Mouse (Mus musculus) forebrain, embryonic 15.5 days (tissue): ENCODE data around the gene Polr2g. TPM values are rescaled to one million over a fixed set of nuclear protein-coding genes. Genes with fewer than 3 reads are reported as not detected.

Experiments used
- ATAC-seq: fragments of 200-750 bp; cut with Nextera tagmentation; replicated peaks from 2 replicates; pipeline ENCODE4 v1.8.0; 2017; ENCODE audit warnings: mild to moderate bottlenecking, moderate TSS enrichment, moderate library complexity
- H3K27ac ChIP-seq: fragments of 300-500 bp; sonication (generic); replicated peaks from 2 replicates; pipeline ENCODE4 v1.5.1; 2015; ENCODE audit warnings: mild to moderate bottlenecking, inconsistent platforms
- H3K27me3 ChIP-seq: fragments of 300-500 bp; sonication (generic); 2 replicates; pipeline ENCODE4 v1.6.1; 2015; ENCODE audit warnings: inconsistent platforms
- H3K36me3 ChIP-seq: fragments of 300-500 bp; sonication (generic); 2 replicates; pipeline ENCODE4 v1.6.1; 2015; ENCODE audit warnings: mild to moderate bottlenecking, inconsistent platforms
- H3K4me1 ChIP-seq: fragments of 300-500 bp; sonication (generic); 2 replicates; pipeline ENCODE4 v1.6.1; 2015; ENCODE audit warnings: inconsistent platforms
- H3K4me2 ChIP-seq: fragments of 300-500 bp; sonication (generic); replicated peaks from 2 replicates; pipeline ENCODE4 v1.6.1; 2015; ENCODE audit warnings: mild to moderate bottlenecking, inconsistent platforms
- H3K4me3 ChIP-seq: fragments of 300-500 bp; sonication (generic); 2 replicates; pipeline ENCODE4 v1.5.1; 2015; ENCODE audit warnings: mild to moderate bottlenecking, inconsistent platforms
- H3K9ac ChIP-seq: fragments of 300-500 bp; sonication (generic); replicated peaks from 2 replicates; pipeline ENCODE4 v1.6.1; 2015; ENCODE audit warnings: mild to moderate bottlenecking, inconsistent platforms
- H3K9me3 ChIP-seq: fragments of 300-500 bp; sonication (generic); 2 replicates; pipeline ENCODE4 v1.6.1; 2016; ENCODE audit warnings: inconsistent platforms
- WGBS: fragments of 180-500 bp; shearing (Covaris S2); methylation state at CpG from one replicate; pipeline ENCODE4 v1.1.7; 2015; ENCODE audit warnings: mixed read lengths; 5-methylcytosine and 5-hydroxymethylcytosine counted together
- polyA plus RNA-seq: library from polyadenylated mRNA; unstranded; fragments of >200 nt; fragmentation: Nextera tagmentation; extraction: Ambion mirVana; gene quantifications from 2 replicates; pipeline ENCODE4 v1.2.1, GENCODE M21; 2015

Gene Polr2g
- polyA plus RNA-seq, 1 experiment from 2014 or later = 162 TPM

DNA sequence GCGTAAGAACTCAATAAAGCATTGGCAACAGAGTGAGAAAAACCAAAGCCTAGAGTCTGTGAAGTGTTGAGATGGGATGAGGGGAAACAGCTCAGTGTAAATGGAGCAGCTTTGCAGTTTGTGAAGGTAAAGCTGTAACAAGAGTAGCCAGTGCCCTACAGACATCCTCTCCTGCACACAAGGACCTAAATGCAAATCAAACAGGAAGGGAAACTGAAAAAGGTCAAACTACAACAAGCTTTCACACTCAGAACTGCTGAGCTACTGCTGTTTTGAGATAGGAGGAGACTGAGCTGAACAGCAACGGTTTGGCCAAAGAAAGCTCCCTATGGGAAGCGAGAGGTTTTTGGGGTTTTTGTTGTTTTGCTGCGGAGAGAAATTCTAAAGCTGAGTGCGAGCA, 8.4 kb upstream of the Polr2g start:
- 93% methylated on average over 5 of the region's 5 CpGs for WGBS
- H3K27me3 ChIP-seq = no peaks in the 10 kb centered on the region
- no peak overlapping the region for H3K9ac ChIP-seq
- no peak overlapping the region for H3K27ac ChIP-seq
- peaks cover 16% of the 10 kb centered on the region for H3K4me1 ChIP-seq
- no peak overlapping the region for H3K4me2 ChIP-seq
- no peaks in the 10 kb centered on the region for H3K9me3 ChIP-seq
- no peak for ATAC-seq
- peaks cover 57% of the 10 kb centered on the region for H3K36me3 ChIP-seq
- no peak overlapping the region for H3K4me3 ChIP-seq

DNA sequence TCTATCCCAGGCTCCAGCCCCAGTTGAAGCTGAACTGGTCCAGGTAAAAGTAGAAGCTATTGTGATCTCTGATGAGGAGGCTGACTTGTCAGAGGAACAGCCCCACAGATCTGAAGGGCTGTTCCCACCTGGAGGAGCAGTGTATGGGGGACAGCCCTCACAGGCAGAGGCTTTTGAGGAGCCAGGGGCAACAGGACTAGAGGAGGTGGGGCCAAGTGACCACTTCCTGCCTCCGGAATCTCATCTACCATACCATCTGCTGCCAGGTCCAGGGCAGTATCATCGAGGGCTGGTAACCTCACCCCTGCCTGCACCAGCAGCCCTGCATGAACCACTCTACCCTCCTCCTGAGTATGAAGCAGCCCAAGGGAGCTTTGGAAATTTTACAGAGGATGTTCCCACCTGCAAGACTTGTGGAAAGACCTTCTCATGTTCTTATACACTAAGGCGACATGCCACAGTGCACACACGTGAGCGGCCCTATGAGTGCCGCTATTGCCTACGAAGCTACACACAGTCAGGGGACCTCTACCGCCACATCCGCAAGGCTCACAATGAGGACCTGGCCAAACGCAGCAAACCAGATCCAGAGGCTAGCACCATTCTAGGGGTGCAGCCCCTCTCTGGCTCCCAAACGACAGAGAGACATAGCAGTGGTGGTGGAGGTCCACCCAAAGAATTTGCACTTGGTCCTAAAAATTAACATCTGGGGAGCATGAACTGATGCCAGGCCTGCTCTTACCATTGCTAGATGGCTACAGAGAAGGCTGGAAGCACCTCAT, 5.7 kb upstream of the Polr2g start:
- Histone ChIP-seq H3K27ac (no peak overlapping the region), H3K4me2 (no peak overlapping the region), H3K4me1 (peaks cover 19% of the 10 kb centered on the region), H3K27me3 (no peaks in the 10 kb centered on the region), H3K9ac (no peak overlapping the region), H3K9me3 (no peaks in the 10 kb centered on the region), H3K4me3 (no peak overlapping the region), H3K36me3 (peaks cover 36% of the 10 kb centered on the region)
- WGBS = 91% methylated on average over 11 of the region's 11 CpGs
- no peak for ATAC-seq

GRCm38 (mm10) chr19:8803204-8803780, 4.9 kb upstream of the Polr2g start:
- peaks cover 22% of the 10 kb centered on the region for H3K4me1 ChIP-seq
- 89% methylated on average over 9 of the region's 9 CpGs for WGBS
- H3K4me3 ChIP-seq = peak overlapping the region; percentile 69
- H3K9ac ChIP-seq = peak overlapping the region; percentile 0; the same call in 1 of the 2 replicates
- ATAC-seq = no peak
- H3K36me3 ChIP-seq = peaks cover 33% of the 10 kb centered on the region
- H3K4me2 ChIP-seq = peak overlapping the region; percentile 61
- H3K27me3 ChIP-seq = no peaks in the 10 kb centered on the region
- no peak overlapping the region for H3K27ac ChIP-seq
- H3K9me3 ChIP-seq = no peaks in the 10 kb centered on the region

DNA sequence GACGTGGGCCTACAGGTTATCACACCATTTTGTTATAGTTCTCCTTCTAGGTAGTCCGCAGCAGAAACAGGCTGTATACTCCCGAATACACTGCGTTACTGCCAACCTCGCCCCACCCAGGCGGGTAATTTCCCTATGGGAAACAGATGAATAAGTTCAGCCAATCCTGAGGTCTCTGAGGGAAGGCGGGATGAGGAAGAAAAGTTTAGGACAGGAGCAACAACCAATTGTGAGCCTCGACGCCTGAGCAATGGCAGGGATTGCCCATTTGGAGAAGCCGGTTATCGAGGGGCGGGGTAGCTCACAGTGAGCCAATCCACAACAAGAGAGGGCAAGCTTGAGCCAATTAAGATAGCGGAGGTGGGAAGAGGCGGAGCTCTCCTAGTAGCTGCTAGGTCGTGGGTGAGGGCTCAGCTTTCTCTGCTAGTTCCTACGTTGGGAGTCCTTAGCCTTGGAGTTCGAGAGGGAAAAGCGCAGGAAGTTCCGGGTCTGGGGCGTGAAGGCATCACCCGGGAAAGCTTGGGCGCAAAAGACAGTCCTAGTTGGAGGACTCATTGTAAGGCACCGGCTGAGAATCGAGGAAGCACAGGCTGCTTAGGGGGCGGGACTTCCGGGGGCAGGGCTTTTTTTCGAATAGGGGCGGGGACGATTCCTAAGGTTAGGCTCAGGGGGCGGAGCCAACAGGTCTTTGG, 3.9 kb upstream of the Polr2g start, which contains the start of gene Zbtb3:
Gene Zbtb3, plus strand, starts transcription at position 426 of the 692 bp plus-strand sequence.
- peak; percentile 97 for ATAC-seq

GRCm38 (mm10) chr19:8798947-8799315, 554 bp upstream of the Polr2g start:
- Histone ChIP-seq H3K9ac (no peak overlapping the region), H3K4me2 (peak overlapping the region; percentile 89; the same call in 1 of the 2 replicates), H3K27ac (no peak overlapping the region), H3K27me3 (no peaks in the 10 kb centered on the region), H3K36me3 (peaks cover 16% of the 10 kb centered on the region), H3K4me1 (peaks cover 36% of the 10 kb centered on the region), H3K9me3 (no peaks in the 10 kb centered on the region), H3K4me3 (no peak overlapping the region; the same call in 1 of the 2 replicates)
- no peak for ATAC-seq

More for the DNA sequence above, 3.9 kb upstream of the Polr2g start, which contains the start of gene Zbtb3:
- H3K4me2 ChIP-seq = peak within 1 kb of the TSS; percentile 61
- H3K36me3 ChIP-seq = peaks cover 23% of the 10 kb centered on the region
- H3K27ac ChIP-seq = peak within 1 kb of the TSS; percentile 95
- no peaks in the 10 kb centered on the region for H3K27me3 ChIP-seq
- H3K9ac ChIP-seq = peak within 1 kb of the TSS; percentile 65
- peak within 1 kb of the TSS; percentile 69 for H3K4me3 ChIP-seq
- under 1% methylated on average over 30 of the region's 30 CpGs for WGBS
- peaks cover 30% of the 10 kb centered on the region for H3K4me1 ChIP-seq
- no peaks in the 10 kb centered on the region for H3K9me3 ChIP-seq

- Histone ChIP-seq H3K4me1 (peaks cover 12% of the 10 kb centered on the region), H3K36me3 (peaks cover 27% of the 10 kb centered on the region), H3K4me3 (no peak overlapping the region), H3K4me2 (no peak overlapping the region), H3K27ac (no peak overlapping the region), H3K9ac (no peak overlapping the region), H3K9me3 (no peaks in the 10 kb centered on the region), H3K27me3 (no peaks in the 10 kb centered on the region)
- 85% methylated on average over 7 of the region's 7 CpGs for WGBS
- no peak for ATAC-seq
Observed at GRCm38 (mm10) chr19:8790171-8790570, 8.2 kb downstream of the Polr2g start.

DNA sequence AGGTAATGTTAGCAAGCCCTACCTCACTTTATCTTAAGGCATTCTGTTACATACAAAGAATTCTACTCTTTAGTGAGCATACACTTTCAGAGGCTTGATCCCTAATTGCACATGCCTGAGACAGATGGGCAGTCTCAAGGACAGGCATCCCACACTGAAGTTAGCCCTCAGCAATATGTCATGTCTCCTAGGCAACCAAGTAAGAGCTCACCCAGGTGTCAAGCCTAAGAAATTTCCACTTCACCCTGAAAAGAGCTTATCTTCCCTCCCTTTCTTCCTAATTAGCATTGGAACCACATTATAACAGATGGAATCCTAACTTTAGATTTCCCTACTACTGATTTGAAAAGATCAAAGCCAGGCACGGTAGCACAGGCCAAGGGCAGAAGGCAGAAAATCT, 9.2 kb downstream of the Polr2g start:
- 58% methylated on average over 1 of the region's 1 CpGs for WGBS
- Histone ChIP-seq H3K27ac (peak overlapping the region; percentile 40), H3K36me3 (peaks cover 19% of the 10 kb centered on the region), H3K4me2 (no peak overlapping the region), H3K4me1 (peaks cover 13% of the 10 kb centered on the region), H3K27me3 (no peaks in the 10 kb centered on the region), H3K9me3 (no peaks in the 10 kb centered on the region), H3K9ac (no peak overlapping the region), H3K4me3 (no peak overlapping the region)
- ATAC-seq = no peak

GRCm38 (mm10) chr19:8788521-8788920, 9.9 kb downstream of the Polr2g start:
- 17% methylated on average over 3 of the region's 3 CpGs for WGBS
- Histone ChIP-seq H3K36me3 (peaks cover 14% of the 10 kb centered on the region), H3K9ac (0 out of 2 replicates have a peak overlapping the region, but pooled peaks have one; percentile 7), H3K27ac (peak overlapping the region; percentile 40; the same call in 1 of the 2 replicates), H3K9me3 (no peaks in the 10 kb centered on the region), H3K4me2 (no peak overlapping the region), H3K4me3 (no peak overlapping the region), H3K4me1 (peaks cover 13% of the 10 kb centered on the region), H3K27me3 (no peaks in the 10 kb centered on the region)
- ATAC-seq = no peak

DNA sequence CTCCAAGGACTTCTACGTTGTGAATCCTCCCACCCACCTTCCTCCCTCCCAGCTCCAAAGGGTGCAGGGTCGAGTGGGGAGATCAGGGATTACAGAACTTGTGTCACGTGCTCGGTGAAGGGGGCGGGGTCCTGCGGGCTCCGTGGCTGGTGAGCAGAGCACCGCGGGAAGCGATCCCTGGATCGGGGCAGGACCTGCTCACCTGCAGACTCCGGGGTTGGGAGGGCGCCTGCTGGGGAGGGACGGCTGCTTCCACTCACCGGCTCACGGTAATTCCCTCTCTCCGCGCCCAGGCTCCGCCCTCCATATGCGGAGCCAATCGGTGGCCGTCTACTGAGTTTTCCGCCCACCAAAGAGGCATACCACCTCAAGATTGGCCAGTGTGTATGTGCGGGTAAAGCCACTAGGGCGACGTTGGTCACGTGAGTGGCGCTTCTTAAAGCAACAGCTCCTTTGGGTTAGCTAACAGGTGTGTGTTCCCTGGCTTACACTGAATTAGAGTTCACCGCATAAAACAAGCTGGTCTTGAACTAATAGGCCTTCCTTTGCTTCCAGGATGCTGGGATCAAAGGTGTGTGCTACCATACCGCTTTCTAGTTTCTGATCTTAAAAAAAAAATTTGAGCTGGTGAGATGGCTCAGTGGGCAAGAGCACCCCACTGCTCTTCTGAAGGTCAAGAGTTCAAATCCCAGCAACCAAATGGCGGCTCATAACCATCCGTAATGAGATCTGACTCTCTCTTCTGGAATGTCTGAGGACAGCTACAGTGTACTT, 12.2 kb downstream of the Polr2g start, which contains the start of gene Taf6l:
Gene Taf6l, minus strand, starts transcription at position 410 of the 774 bp plus-strand sequence.
- Histone ChIP-seq H3K4me3 (peak within 1 kb of the TSS; percentile 83), H3K27me3 (no peaks in the 10 kb centered on the region), H3K4me2 (peak within 1 kb of the TSS; percentile 71), H3K9me3 (no peaks in the 10 kb centered on the region), H3K36me3 (peaks cover 23% of the 10 kb centered on the region), H3K4me1 (peaks cover 13% of the 10 kb centered on the region), H3K9ac (peak within 1 kb of the TSS; percentile 67), H3K27ac (peak within 1 kb of the TSS; percentile 87)
- ATAC-seq = peak; percentile 99
- under 1% methylated on average over 32 of the region's 32 CpGs for WGBS

DNA sequence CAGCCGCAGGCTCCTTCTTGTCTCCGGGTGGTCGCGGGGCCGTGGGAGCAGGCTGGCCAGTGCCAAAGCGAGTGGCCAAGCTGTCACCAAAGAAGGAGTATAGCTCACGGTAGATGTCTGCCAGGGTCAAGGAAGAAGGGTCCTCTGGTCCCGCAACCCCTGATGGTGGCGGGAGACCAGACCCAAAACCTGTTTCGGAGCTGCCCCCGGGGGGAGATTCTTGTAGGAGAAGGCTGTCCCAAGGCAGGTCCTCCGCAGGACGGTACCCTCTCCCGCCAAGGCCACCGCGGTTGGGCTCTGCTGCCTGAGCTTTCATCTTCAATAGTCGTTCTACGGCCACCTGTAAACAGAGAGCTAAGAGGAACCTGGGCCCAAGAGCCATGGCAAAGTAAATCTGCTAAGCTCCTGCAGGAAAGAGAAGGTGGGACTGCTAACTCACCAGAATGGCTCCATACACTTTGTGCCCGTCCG, 23.4 kb downstream of the Polr2g start:
- Histone ChIP-seq H3K4me2 (peak overlapping the region; percentile 80), H3K36me3 (peaks cover 27% of the 10 kb centered on the region), H3K4me3 (peak overlapping the region; percentile 77), H3K27me3 (no peaks in the 10 kb centered on the region), H3K9ac (peak overlapping the region; percentile 91), H3K9me3 (no peaks in the 10 kb centered on the region), H3K27ac (peak overlapping the region; percentile 99), H3K4me1 (peaks cover 45% of the 10 kb centered on the region)
- WGBS = 5% methylated on average over 20 of the region's 20 CpGs
- ATAC-seq = no peak; the same call in 1 of the 2 replicates

DNA sequence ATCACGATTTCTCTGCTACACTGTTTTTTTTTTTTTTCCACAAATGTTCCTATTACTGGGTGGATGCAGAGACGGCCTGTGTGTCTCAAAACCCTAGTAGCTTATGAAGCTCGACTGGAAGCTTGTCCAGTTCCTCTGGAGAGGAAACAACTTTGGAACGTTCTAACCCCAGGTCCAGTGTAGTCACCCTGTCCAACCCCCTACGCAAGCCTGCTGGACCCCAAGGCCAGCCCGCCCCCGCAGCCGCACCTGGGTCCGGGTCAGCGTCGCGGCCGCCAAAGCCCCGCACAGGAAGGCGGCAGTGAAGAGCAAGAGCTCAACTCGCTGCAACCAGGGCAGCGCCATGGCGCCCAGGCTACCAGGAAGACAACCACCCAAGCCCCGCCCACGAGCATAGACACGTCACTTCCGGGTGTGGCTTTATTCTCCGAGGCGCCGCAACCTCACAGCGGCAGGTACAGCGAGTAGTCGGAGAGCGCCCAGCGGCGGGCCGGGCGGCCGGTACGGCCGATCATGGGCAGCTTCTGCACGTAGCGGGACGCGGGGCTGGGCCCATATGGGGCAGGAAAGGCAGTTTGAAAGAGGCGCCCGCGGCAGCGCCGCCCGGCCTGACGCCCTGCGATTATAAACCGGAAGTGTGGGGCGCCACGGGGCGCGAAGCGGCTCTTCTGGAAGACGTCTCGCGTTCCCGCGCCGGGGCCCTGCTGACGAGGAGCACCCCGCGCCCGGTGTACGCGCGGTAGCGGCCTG, 24.1 kb downstream of the Polr2g start, which contains the start of gene Tmem179b:
Gene Tmem179b, minus strand, starts transcription at position 382 of the 750 bp plus-strand sequence.
- peak within 1 kb of the TSS; percentile 77 for H3K4me3 ChIP-seq
- no peaks in the 10 kb centered on the region for H3K27me3 ChIP-seq
- peak within 1 kb of the TSS; percentile 99 for H3K27ac ChIP-seq
- H3K9me3 ChIP-seq = no peaks in the 10 kb centered on the region
- peaks cover 45% of the 10 kb centered on the region for H3K4me1 ChIP-seq
- H3K9ac ChIP-seq = peak within 1 kb of the TSS; percentile 91
- ATAC-seq = peak; percentile 95
- peak within 1 kb of the TSS; percentile 80 for H3K4me2 ChIP-seq
- WGBS = under 1% methylated on average over 68 of the region's 68 CpGs
- peaks cover 33% of the 10 kb centered on the region for H3K36me3 ChIP-seq
